Mouse (Mus musculus) kidney, adult 18-20 months (tissue): ENCODE results near the gene Iltifb.
"Not testable (repeated sequence)": the region's sequence is repeated elsewhere in the genome, so short reads cannot be mapped to it uniquely, and the experiment has no call there.

Experiments
- DNase-seq: peaks from one replicate; pipeline ENCODE4 v3.0.0; 2021

The Iltifb gene

DNA sequence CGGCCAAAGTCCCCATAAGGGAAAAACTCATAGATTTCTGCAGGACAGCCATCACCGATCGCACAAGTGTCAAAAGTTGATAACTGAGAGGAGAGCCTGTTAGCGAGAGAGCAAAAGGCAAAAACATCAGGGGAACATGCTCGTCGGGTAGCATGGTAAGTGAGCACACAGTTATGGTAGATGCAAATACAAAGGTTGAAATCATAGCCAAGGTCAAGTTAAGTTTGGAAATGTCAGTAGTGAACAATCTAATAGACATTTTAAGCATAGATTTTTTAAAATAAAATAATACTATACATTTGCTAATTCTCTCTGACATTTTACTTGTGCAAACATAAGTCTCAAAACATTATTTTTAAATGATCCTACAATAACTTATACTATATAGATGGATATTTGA lies at the start of gene Iltifb:
Gene Iltifb, minus strand, starts transcription at position 101 of the 400 bp plus-strand sequence.
- no peak for DNase-seq

DNA sequence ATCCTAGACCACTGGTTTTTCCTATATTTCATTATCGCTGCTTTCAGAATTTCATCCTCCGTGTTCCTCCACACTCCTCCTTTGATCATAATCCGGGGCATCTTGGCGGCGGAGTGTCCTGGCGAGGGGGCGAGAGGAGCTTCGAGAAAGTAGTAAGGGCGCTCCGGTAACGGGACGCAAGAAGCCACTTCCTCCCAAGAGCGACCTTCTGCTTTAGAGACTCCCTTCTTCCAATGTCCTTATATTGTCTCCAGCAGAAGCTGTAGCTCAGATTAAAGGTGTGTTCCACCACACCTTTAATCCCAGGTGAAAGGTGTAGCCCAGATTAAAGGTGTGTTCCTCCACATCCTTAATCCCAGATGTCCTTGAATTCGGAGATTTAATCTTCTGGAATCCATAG lies 48.3 kb upstream of the Iltifb start, which contains the start of gene Gm9046:
Gene Gm9046, minus strand, starts transcription at position 101 of the 400 bp plus-strand sequence.
- not testable (repeated sequence) for DNase-seq

GRCm38 (mm10) chr10:118337731-118338130 lies 42.9 kb upstream of the Iltifb start, which contains the start of gene Gm9045:
TSS of gene Gm9045 (minus strand) at chr10:118337831.
- DNase-seq = not testable (repeated sequence)

DNA sequence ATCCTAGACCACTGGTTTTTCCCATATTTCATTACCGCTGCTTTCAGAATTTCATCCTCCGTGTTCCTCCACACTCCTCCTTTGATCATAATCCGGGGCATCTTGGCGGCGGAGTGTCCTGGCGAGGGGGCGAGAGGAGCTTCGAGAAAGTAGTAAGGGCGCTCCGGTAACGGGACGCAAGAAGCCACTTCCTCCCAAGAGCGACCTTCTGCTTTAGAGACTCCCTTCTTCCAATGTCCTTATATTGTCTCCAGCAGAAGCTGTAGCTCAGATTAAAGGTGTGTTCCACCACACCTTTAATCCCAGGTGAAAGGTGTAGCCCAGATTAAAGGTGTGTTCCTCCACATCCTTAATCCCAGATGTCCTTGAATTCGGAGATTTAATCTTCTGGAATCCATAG lies 37.5 kb upstream of the Iltifb start, which contains the start of gene Gm9044:
Gene Gm9044, minus strand, starts transcription at position 101 of the 400 bp plus-strand sequence.
- not testable (repeated sequence) for DNase-seq

DNA sequence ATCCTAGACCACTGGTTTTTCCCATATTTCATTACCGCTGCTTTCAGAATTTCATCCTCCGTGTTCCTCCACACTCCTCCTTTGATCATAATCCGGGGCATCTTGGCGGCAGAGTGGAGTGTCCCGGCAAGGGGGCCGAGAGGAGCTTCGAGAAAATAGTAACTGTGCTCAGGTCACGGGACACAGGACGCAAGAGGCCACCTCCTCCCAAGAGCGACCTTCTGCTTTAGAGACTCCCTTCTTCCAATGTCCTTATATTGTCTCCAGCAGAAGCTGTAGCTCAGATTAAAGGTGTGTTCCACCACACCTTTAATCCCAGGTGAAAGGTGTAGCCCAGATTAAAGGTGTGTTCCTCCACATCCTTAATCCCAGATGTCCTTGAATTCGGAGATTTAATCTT lies 32.0 kb upstream of the Iltifb start, which contains the start of gene Gm9040:
Gene Gm9040, minus strand, starts transcription at position 101 of the 400 bp plus-strand sequence.
- not testable (repeated sequence) for DNase-seq

- no peak for DNase-seq
Measured at GRCm38 (mm10) chr10:118319024-118319423, 24.2 kb upstream of the Iltifb start.

DNA sequence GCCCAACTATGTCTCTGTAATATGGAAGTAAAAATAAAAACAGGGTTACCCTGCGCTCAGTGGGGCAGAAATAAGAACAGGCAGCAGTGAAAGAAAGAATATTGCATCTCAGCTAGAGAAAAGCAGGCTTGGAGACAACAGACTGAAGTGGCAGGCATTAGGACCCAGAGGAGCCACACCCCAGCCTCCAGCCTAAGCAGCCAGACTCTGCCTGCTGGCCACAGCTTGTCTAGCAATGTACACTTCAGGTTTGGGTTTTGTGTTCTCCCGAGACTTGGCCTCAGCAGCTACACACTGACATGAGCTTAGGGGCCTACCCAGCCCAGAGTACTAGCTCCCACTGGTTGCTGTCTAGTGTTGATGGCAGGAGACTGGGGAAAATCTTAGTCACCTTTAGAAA lies 7.3 kb upstream of the Iltifb start:
- not testable (repeated sequence) for DNase-seq

- DNase-seq = not testable (repeated sequence)
Measured at GRCm38 (mm10) chr10:118283016-118283415, 11.8 kb downstream of the Iltifb start.

DNA sequence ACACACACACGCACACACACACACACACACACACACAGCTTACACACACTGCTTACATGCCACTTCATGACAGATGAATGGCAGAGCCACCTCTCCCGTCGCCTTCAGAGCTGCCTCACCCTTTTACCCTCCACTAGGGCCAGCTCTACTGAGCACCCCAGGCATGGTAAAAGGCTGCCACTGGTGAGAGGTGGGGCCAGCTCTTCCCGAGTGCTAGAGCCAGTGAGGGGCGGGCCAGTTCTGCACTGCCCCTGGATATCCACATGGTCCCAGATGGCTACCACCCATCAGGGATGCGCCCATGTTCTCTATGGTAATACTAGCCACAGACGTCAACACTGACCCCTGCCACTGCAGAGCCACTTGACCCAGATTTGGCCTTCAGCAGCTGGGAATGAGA lies 12.3 kb downstream of the Iltifb start:
- not testable (repeated sequence) for DNase-seq

DNA sequence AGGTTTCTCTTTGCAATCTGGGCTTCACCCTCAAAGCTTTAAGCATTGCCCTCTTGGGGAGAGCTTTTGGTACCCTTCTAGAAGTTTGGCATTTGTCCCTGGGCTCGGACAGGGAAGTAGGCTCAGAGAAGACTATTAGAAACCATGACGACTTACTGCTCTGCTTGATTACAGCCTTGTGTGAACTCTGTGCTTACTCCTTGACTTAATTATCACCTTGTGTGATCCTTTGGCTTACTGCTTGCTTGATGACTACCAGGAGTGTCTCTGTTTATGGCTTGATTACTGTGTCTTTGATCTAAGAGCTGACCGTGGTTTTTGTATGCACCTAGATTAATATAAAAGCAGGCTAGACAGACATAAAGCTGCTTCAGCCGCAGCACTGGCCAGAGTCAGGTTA lies 16.8 kb downstream of the Iltifb start:
- not testable (repeated sequence) for DNase-seq

- not testable (repeated sequence) for DNase-seq
Measured at GRCm38 (mm10) chr10:118271416-118271815, 23.4 kb downstream of the Iltifb start.

- DNase-seq = not testable (repeated sequence)
Measured at GRCm38 (mm10) chr10:118268812-118269211, 26.0 kb downstream of the Iltifb start.

GRCm38 (mm10) chr10:118258388-118258787 lies 36.5 kb downstream of the Iltifb start, which contains the start of gene Gm32802:
TSS of gene Gm32802 (plus strand) at chr10:118258688.
- DNase-seq = not testable (repeated sequence)

- no peak for DNase-seq
Measured at GRCm38 (mm10) chr10:118250852-118251295, 44.0 kb downstream of the Iltifb start.

- not testable (repeated sequence) for DNase-seq
Measured at GRCm38 (mm10) chr10:118249006-118249595, 45.7 kb downstream of the Iltifb start.

DNA sequence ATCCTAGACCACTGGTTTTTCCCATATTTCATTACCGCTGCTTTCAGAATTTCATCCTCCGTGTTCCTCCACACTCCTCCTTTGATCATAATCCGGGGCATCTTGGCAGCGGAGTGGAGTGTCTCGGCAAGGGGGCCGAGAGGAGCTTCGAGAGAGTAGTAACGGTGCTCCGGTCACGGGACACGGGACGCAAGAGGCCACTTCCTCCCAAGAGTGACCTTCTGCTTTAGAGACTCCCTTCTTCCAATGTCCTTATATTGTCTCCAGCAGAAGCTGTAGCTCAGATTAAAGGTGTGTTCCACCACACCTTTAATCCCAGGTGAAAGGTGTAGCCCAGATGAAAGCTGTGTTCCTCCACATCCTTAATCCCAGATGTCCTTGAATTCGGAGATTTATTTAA lies 54.2 kb downstream of the Iltifb start, which contains the start of gene Gm32717:
Gene Gm32717, minus strand, starts transcription at position 101 of the 400 bp plus-strand sequence.
- DNase-seq = not testable (repeated sequence)
